Mouse (Mus musculus): ENCODE results near the gene Mphosph10.

Mphosph10 gene

DNA sequence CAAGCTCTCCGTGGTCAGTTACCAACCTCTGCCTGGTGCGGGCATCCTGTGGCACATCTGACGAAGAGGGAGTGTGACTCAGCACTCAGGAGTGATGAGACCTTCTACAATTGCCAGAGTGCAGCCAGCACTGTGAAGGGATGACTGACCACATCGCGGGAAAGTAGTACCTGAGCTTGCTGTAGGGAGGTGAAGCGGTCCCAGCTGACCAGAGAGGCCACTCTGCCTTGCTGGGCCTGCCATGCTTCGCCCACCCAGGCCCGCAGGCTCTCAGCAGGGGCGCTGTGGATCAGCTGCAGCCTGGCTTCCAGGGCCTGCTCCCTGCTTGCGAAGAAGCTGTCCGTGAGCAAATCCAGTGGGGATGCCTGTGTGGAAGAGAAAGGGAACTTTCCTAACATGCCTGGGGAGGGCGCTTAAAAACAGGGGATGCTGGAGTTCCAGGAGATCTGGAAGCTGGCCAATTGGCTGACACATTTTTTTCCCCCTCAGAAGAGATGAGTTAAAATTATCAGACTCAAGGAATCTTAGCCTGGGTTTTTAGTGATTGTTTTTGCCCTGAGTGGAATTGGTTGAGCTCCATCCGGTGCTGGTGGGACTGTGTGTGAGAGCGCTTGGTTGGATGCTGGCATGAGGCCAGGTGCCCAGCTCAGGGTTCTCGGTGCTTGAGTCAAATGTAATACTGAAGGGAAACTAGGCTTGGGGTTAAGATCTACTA lies 42.8 kb downstream of the Mphosph10 start:
- DNase-seq, result no peak

DNA sequence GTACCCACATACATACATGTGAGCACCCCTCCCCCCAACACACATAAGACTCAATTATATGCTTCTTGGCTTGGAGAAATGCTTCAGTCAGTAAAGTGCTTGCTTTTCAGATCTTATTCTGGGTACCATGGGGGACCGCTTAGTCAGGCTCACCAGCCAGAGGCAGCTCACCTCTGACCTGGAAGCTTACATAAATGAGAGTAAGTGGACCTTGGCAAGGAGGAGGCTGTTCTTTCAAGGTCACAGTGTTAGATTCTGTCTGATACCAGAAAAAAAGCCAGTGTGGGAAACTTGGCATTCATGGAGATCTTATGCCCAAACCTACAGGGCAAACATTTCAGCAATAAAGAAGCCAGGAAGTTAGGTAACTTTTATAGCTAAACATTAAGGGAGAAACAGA lies 44.3 kb downstream of the Mphosph10 start:
- peak in 1 of 2 experiments; percentile 57 for DNase-seq

DNA sequence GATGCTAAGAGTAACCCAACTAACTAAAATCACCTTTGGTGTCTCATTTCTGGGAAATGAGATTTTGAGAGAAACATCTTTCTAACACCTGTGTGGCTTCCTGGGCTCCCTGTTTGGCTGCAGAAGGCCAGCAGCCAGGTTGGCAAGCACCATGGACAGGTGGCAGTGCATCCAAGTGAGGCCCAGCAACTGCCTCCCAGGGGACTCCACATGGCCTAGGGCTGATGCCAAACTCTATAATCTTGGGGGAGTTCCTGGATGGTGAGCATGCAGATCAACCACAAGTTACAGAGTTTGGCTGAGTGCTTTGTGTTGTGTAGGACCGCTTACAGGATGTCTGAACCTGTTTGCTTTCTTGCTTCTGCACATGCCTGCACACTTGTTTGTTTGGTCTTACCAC lies 59.4 kb downstream of the Mphosph10 start:
- DNase-seq, result no peak

DNA sequence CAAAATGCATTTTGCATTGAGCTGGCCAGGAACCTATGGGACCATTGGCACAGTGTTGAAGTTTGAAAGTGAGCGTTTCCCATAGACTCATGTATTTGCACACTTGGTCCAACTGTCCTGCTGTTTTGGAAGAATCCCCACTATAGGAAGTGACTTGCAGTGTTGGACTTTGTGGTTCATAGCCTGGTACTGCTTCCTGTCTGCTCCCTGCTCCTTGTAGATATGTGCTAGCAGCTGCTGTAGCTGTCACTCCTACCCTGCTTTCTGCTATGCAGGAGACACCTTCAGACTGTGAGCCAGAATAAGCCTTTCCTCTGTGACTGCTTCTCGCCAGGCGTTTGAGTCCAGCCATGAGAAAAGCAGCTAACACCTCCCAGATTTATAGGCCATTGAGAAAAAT lies 60.8 kb downstream of the Mphosph10 start:
- DNase-seq, result no peak

DNA sequence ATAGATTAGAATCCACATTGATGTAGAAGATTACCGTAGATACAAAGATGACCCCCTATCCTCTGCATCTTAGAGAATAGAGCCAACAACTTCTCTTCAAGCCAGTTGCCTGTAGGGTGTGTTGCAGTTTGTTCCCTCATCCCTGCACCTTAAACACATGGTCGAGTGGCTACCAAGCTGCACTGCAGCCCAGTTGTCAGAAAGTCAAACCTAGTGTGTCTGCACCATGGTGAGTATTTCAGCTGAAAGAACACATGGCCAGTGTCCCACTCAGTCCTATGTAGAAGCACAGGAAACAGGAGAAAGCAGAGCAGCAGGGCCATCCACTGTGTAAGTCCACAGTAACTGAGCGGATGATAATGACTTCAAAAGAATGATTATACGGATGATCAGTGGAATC lies 64.6 kb downstream of the Mphosph10 start:
- DNase-seq, result no peak

DNA sequence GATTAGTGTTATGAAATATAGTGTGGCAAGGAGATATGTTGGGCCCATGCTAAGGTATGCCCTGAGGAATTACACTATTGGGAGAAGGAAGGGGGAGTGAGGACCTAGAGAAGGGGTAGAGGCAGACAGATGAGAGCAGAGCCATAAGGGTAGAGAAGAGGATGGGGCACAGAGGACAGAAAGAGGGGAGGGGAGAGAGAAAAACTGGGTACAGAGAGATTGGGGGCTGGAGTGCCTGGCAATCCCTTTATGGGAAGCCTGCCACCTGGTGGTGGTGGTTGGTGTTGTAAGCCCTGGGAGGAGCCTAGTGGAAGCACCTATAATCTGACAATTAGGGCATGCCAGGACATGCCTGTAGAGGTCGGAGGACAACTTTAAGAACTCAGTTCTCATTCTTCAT lies 65.2 kb downstream of the Mphosph10 start:
- peak; percentile 51 to 84 for DNase-seq

Data from kidney, adult 8-10 months (tissue).